Mouse (Mus musculus) limb, embryonic 15.5 days (tissue): ENCODE data around the gene Cwc22. TPM values are rescaled to one million over a fixed set of nuclear protein-coding genes. Genes with fewer than 3 reads are reported as not detected.

Experiments
- ATAC-seq: fragments of 200-750 bp; cut with Nextera tagmentation; 2 replicates; pipeline ENCODE4 v1.8.0; 2017; ENCODE audit warnings: low read depth, moderate TSS enrichment; ENCODE audit not compliant: insufficient number of reproducible peaks, low FRiP score, low TSS enrichment
- H3K27ac ChIP-seq: fragments of 300-500 bp; sonication (generic); 2 replicates; pipeline ENCODE4 v1.5.1; 2015; ENCODE audit warnings: moderate library complexity, mild to moderate bottlenecking, inconsistent platforms
- H3K27me3 ChIP-seq: fragments of 300-500 bp; sonication (generic); 2 replicates; pipeline ENCODE4 v1.6.1; 2015; ENCODE audit warnings: inconsistent platforms
- H3K36me3 ChIP-seq: fragments of 300-500 bp; sonication (generic); 2 replicates; pipeline ENCODE4 v1.6.1; 2015; ENCODE audit warnings: inconsistent platforms
- H3K4me1 ChIP-seq: fragments of 300-500 bp; sonication (generic); 2 replicates; pipeline ENCODE4 v1.6.1; 2015; ENCODE audit warnings: inconsistent platforms
- H3K4me2 ChIP-seq: fragments of 300-500 bp; sonication (generic); 2 replicates; pipeline ENCODE4 v1.6.1; 2015; ENCODE audit warnings: mild to moderate bottlenecking, inconsistent platforms
- H3K4me3 ChIP-seq: fragments of 300-500 bp; sonication (generic); 2 replicates; pipeline ENCODE4 v1.5.1; 2015; ENCODE audit warnings: mild to moderate bottlenecking, inconsistent platforms
- H3K9ac ChIP-seq: fragments of 300-500 bp; sonication (generic); 2 replicates; pipeline ENCODE4 v1.6.1; 2015; ENCODE audit warnings: inconsistent platforms
- H3K9me3 ChIP-seq: fragments of 300-500 bp; sonication (generic); 2 replicates; pipeline ENCODE4 v1.6.1; 2016; ENCODE audit warnings: inconsistent platforms
- WGBS: fragments of 180-500 bp; shearing (Covaris S2); methylation state at CpG from one replicate; pipeline ENCODE4 v1.1.7; 2015; 5-methylcytosine and 5-hydroxymethylcytosine counted together
- polyA plus RNA-seq: library from polyadenylated mRNA; unstranded; fragments of >200 nt; fragmentation: Nextera tagmentation; extraction: Ambion mirVana; gene quantifications from 2 replicates; pipeline ENCODE4 v1.2.1, GENCODE M21; 2015

Cwc22 gene
- polyA plus RNA-seq, 1 experiment from 2014 or later = 30.9 TPM

DNA sequence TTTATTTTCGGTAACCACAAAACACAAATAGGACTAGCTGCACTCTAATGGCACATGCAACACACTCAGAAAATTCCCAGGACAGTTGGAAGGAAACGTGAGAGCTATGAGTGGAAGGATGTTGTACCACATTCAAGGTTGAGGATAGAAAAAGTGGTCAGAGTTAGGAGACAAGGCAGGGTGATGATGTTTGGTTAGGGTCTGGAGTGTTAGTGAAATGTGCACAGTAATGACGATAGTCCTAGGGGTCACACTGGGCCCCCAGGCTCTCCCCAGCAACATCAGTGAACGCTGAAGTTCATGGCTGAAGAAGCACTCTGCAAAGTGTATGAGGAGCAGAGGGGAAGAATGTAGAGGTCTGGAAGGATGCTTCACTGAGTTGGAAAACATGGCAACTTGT, 53.6 kb downstream of the Cwc22 start:
- Histone ChIP-seq H3K9ac (no peak overlapping the region), H3K4me3 (no peak overlapping the region), H3K27me3 (no peaks in the 10 kb centered on the region), H3K9me3 (no peaks in the 10 kb centered on the region), H3K4me1 (no peaks in the 10 kb centered on the region), H3K27ac (no peak overlapping the region), H3K36me3 (peaks cover 35% of the 10 kb centered on the region), H3K4me2 (no peak overlapping the region)
- ATAC-seq = no peak
- 92% methylated on average over 4 of the region's 4 CpGs for WGBS

DNA sequence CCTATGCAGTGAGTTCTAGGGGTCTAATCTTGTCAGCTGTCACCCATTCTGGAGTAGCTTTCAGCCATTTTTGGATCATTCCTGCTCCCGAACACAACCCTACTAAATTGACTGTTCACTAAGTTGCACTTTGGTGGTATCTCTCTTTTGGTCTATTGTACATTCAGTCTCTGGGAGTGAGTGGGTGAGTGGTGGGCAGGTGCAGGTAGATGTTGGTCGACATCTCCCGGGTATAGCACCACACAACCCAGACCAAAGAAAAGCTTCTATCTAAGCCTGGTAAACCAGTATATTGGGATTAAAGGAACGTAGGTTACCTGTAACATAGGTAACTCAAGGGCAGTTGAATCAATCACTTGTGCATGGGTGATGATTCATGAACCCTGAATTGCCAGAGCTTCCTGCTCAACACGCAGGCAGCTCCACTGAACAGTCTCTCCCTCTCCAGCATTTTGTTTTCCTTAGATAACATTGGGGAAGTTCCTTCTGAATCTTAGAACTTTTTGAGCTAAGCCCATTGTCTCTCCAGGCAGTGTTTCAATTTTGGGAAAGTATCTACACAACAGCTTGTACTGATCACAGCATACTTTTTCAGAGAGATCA, 55.2 kb downstream of the Cwc22 start:
- no peak overlapping the region for H3K9ac ChIP-seq
- ATAC-seq = no peak
- no peaks in the 10 kb centered on the region for H3K4me1 ChIP-seq
- H3K27ac ChIP-seq = no peak overlapping the region
- H3K9me3 ChIP-seq = no peaks in the 10 kb centered on the region
- no peak overlapping the region for H3K4me2 ChIP-seq
- H3K4me3 ChIP-seq = no peak overlapping the region
- H3K36me3 ChIP-seq = peaks cover 28% of the 10 kb centered on the region
- WGBS = 87% methylated on average over 5 of the region's 5 CpGs
- H3K27me3 ChIP-seq = no peaks in the 10 kb centered on the region

DNA sequence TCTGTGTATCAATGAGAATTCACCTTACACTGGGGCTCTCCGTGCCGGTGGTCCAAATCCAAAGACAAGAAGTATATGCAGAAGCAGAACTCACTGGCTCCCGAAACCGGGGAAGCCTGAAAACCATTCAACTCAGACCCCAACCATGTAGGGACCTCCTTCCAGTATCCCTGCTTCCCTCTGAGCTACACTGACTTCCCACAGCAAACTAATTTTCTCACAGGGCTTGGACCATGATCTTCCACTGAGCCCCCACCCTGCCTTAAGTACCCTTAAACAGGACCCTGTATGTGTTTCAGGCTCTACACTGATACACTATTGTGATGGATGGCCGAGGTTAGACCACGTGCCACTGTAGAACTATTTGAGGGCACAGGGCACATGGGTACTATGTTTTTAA, 56.2 kb downstream of the Cwc22 start:
- no peak overlapping the region for H3K9ac ChIP-seq
- no peak overlapping the region for H3K4me2 ChIP-seq
- ATAC-seq = no peak
- no peaks in the 10 kb centered on the region for H3K9me3 ChIP-seq
- WGBS = 94% methylated on average over 6 of the region's 6 CpGs
- H3K27me3 ChIP-seq = no peaks in the 10 kb centered on the region
- no peak overlapping the region for H3K27ac ChIP-seq
- H3K4me3 ChIP-seq = no peak overlapping the region
- no peaks in the 10 kb centered on the region for H3K4me1 ChIP-seq
- peaks cover 25% of the 10 kb centered on the region for H3K36me3 ChIP-seq

DNA sequence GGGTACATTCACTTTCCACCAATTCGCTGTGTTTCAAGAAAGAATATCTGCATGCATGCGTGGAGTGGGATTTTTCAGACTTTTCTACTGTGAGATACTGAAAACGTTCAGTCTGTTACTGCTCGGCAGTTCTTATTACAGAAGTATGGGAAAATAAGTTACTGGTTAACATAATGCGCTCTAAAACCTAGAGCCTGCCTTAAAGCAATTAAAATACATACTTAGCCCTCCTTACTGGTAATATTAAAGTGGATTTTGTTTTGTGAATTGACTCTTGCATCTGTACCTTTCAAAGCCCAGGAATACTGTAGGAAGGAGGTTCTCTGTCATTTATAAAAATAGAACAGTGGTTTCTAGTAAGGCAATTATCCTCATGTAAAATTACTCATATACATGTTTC, 56.8 kb downstream of the Cwc22 start:
- WGBS = 87% methylated on average over 5 of the region's 5 CpGs

DNA sequence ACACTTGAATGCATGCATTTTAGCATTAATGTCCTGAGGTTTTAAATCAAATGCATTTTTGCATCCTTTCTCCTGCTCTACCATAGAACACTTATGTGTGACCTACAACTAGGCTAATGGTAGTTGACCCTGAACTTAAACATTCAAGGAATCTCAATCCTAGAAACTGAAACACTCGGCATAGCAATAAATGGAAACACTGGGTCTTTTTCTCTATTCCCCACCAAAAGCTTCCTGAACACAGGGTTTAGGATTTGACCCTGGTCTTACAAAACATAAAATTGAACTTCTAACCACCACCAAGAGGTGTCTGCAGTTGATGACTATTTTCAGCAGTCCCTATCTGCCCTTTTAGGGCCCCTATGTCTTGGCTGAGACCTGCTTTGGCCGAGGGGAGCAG, 57.3 kb downstream of the Cwc22 start:
- Histone ChIP-seq H3K36me3 (peaks cover 16% of the 10 kb centered on the region), H3K27ac (no peak overlapping the region), H3K4me1 (no peaks in the 10 kb centered on the region), H3K4me2 (no peak overlapping the region), H3K27me3 (no peaks in the 10 kb centered on the region), H3K9me3 (no peaks in the 10 kb centered on the region), H3K4me3 (no peak overlapping the region), H3K9ac (no peak overlapping the region)
- ATAC-seq = no peak
- WGBS = 80% methylated on average over 2 of the region's 2 CpGs

More for the DNA sequence above, 56.8 kb downstream of the Cwc22 start:
- no peak overlapping the region for H3K4me2 ChIP-seq
- no peaks in the 10 kb centered on the region for H3K9me3 ChIP-seq
- H3K27ac ChIP-seq = no peak overlapping the region
- H3K36me3 ChIP-seq = peaks cover 19% of the 10 kb centered on the region
- no peaks in the 10 kb centered on the region for H3K4me1 ChIP-seq
- no peak overlapping the region for H3K9ac ChIP-seq
- H3K4me3 ChIP-seq = no peak overlapping the region
- H3K27me3 ChIP-seq = no peaks in the 10 kb centered on the region
- no peak for ATAC-seq

DNA sequence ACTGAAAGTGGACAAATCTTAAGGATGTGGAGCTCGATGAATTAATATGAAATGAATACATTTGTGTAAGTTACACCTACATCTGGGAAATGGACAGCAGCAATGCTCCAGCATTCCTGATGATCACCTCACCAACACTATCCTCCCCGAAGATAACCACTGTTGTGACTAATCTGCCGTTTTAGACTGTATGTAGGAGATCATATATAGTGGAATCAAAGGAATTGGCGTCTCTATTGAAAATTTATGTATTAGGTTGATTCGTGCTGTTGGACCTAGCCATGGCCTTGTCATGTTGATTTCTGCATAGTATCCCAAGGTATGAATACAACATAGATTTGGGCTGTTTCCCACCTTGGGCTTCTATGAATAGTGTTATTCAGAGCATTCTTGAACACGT, 58.1 kb downstream of the Cwc22 start:
- Histone ChIP-seq H3K4me2 (no peak overlapping the region), H3K27me3 (no peaks in the 10 kb centered on the region), H3K9me3 (no peaks in the 10 kb centered on the region), H3K4me1 (no peaks in the 10 kb centered on the region), H3K36me3 (peaks cover 8% of the 10 kb centered on the region), H3K27ac (no peak overlapping the region), H3K9ac (no peak overlapping the region), H3K4me3 (no peak overlapping the region)
- WGBS = 87% methylated on average over 6 of the region's 6 CpGs
- ATAC-seq = no peak

DNA sequence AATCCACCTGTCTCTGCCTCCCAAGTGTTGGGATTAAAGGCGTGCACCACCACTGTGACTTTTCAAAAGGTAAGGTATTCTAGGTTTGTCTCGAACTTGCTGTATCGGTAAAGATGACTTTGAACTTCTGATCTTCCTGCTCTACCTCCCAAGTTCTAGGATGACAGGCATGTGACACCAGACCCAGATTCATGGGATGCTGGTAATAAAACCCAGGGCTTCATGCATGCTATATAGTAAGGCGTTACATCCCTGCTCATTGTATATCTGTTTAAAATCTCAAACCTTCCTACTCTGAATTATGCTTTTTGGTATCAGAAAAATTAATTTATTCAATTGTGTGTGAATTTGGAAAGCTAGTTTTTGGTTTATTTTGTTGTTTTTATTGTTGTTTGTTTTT, 59.0 kb downstream of the Cwc22 start:
- H3K4me1 ChIP-seq = no peaks in the 10 kb centered on the region
- no peak overlapping the region for H3K9ac ChIP-seq
- 85% methylated on average over 4 of the region's 4 CpGs for WGBS
- no peaks in the 10 kb centered on the region for H3K27me3 ChIP-seq
- ATAC-seq = no peak
- no peak overlapping the region for H3K4me3 ChIP-seq
- H3K27ac ChIP-seq = no peak overlapping the region
- no peak overlapping the region for H3K4me2 ChIP-seq
- H3K9me3 ChIP-seq = no peaks in the 10 kb centered on the region
- no peaks in the 10 kb centered on the region; the same call in 1 of the 2 replicates for H3K36me3 ChIP-seq

DNA sequence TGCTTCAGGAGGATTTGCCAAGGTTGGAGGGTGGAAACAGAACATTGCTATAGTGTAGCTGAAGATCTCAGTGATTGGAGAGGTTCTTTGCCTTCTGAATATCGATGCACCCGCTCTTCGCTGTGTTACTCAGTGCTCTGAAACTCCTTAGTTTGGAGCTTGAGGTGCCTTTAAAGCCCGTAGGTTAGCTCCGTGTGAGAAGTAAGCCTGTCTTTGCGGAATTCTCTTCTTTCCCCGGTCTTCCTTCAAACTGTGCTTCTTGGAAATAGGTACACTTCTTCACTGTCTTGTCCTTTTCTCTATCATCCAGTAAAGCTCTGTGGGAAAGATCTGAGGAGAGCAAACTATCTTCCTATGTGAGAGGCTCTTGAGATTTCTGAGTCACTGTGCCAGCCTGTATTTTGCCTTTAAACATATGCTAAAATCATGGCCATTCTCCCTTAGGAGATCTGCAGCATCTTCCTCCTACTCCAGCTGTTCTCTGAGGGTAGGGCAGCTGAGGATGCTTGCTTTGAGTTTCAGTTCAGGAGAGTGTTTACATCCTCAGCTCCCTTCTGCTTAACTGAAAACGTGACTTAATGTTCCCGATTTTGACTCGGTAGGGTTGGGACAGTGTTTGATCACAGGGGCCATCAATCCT, 60.6 kb downstream of the Cwc22 start:
- Histone ChIP-seq H3K9me3 (no peaks in the 10 kb centered on the region), H3K4me3 (no peak overlapping the region), H3K27ac (no peak overlapping the region), H3K4me1 (no peaks in the 10 kb centered on the region), H3K27me3 (no peaks in the 10 kb centered on the region), H3K9ac (no peak overlapping the region), H3K36me3 (no peaks in the 10 kb centered on the region), H3K4me2 (no peak overlapping the region)
- 85% methylated on average over 10 of the region's 10 CpGs for WGBS
- ATAC-seq = no peak

DNA sequence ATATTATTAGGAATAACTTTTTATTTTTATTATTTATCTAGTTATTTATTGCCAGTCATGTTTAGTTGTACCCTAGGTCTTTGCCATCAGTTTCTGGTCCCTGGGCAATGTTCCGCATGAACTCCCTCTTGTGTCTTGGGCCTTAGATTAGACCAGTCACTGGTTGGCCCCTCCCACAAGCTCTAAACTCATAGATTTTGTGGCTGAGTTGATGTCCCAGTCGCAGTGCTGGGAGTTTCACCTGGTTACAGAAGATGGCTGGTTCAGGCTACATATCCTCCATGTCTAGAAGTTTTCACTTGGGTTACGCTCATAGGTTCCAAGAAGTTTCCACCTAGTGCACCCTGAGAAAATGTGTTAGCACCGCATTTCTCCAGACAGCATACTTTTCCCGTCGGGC, 61.1 kb downstream of the Cwc22 start:
- ATAC-seq = no peak
- H3K9me3 ChIP-seq = no peaks in the 10 kb centered on the region
- no peaks in the 10 kb centered on the region for H3K4me1 ChIP-seq
- no peaks in the 10 kb centered on the region for H3K27me3 ChIP-seq
- H3K36me3 ChIP-seq = no peaks in the 10 kb centered on the region
- no peak overlapping the region for H3K9ac ChIP-seq
- H3K27ac ChIP-seq = no peak overlapping the region
- H3K4me2 ChIP-seq = no peak overlapping the region
- H3K4me3 ChIP-seq = no peak overlapping the region
- 91% methylated on average over 6 of the region's 6 CpGs for WGBS

DNA sequence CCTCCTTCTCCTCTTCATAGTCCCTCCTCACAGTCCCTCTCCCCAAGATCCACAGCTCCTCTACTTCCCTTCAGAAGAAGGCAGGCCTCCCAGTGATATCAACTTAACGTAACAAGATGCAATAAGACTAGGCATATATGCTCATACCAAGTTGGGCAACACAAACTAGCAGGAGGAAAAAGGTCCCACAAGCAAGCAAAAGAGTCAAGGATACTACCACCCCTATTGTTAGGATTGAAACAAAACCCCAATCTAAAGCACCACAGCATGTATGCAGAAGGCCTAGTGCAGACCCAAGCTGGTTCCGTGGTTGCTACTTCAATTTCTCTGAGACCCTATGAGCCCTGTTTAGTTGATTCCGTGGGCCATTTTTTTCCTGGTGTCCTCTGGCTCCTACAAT, 61.7 kb downstream of the Cwc22 start:
- no peak for ATAC-seq
- 93% methylated on average over 3 of the region's 3 CpGs for WGBS
- no peaks in the 10 kb centered on the region for H3K27me3 ChIP-seq
- no peaks in the 10 kb centered on the region for H3K36me3 ChIP-seq
- no peaks in the 10 kb centered on the region for H3K9me3 ChIP-seq
- H3K9ac ChIP-seq = no peak overlapping the region
- H3K4me2 ChIP-seq = no peak overlapping the region
- H3K4me3 ChIP-seq = no peak overlapping the region
- no peak overlapping the region for H3K27ac ChIP-seq
- no peaks in the 10 kb centered on the region for H3K4me1 ChIP-seq

DNA sequence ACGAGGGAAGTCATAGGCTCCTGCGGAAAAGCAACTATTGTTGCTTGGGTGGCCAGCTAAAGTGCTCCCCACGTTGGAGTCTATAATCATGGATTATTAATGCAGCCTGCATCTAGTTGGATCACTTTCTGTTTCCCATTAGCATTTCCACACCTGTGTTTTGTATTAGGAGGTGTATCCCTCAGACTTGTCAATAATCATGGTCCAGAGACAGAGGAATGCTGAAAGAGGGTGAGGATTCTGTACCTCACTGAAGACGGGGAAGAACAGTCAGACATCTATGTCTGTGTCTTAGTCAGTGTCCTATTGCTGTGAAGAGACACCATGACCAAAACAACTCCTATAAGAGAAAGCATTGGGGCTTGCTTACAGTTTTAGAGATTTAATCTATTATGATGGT, 63.2 kb downstream of the Cwc22 start:
- Histone ChIP-seq H3K9me3 (no peaks in the 10 kb centered on the region), H3K4me1 (no peaks in the 10 kb centered on the region), H3K27me3 (no peaks in the 10 kb centered on the region), H3K27ac (no peak overlapping the region), H3K4me3 (no peak overlapping the region), H3K4me2 (no peak overlapping the region), H3K36me3 (no peaks in the 10 kb centered on the region), H3K9ac (no peak overlapping the region)
- ATAC-seq = no peak
- WGBS = 77% methylated on average over 4 of the region's 4 CpGs

DNA sequence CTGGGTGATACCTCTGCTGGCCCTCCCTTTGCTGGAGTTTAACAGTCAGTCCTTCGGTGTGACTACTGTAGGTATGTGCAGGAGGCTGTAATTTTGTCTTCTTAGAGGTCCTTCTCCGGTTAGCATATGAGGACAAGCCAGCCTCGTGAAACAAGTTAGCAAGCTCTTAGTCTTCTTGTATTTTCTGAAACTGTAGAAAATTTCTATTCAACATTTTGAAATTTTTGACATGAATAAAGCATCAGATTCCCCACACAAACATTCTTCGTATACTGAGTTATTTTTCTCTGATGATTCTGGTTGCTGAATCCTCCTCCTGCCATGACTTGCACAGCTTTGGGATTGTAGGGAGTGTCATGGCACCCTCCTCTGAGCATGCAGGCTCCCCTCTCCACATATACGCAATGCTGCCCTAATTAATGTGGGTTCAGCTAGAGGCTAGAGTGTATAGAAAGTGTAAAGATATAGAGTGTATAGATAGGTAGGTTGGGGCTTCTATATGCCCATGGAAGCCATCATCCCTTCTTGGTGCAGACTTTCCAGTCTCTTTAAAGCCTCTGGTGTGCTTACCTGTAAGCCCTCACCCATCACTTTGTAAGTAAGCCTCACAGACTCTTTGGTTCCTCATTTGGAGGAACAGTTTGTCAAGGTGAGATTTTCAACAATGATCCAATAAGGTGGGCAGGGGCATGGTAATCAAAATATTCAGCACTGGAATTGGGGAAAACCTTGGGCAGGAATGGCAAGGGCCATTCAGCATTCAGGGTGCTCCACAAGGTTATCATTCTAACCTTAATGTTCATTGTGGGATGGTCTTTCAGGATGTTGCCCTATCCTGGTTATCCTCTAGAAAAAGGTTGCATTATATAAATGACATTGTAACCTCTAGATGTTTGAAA, 64.6 kb downstream of the Cwc22 start:
- no peak overlapping the region for H3K4me3 ChIP-seq
- ATAC-seq = no peak
- no peak overlapping the region for H3K9ac ChIP-seq
- no peaks in the 10 kb centered on the region for H3K4me1 ChIP-seq
- H3K27me3 ChIP-seq = no peaks in the 10 kb centered on the region
- no peaks in the 10 kb centered on the region for H3K9me3 ChIP-seq
- no peaks in the 10 kb centered on the region for H3K36me3 ChIP-seq
- H3K27ac ChIP-seq = no peak overlapping the region
- H3K4me2 ChIP-seq = no peak overlapping the region
- WGBS = 84% methylated on average over 5 of the region's 5 CpGs
